Mouse (Mus musculus) limb, embryonic 15.5 days (tissue): ENCODE results near the gene Kcnk5. TPM values are rescaled to one million over a fixed set of nuclear protein-coding genes. Genes with fewer than 3 reads are reported as not detected.

Experiments used
- ATAC-seq: fragments of 200-750 bp; cut with Nextera tagmentation; 2 replicates; pipeline ENCODE4 v1.8.0; 2017; ENCODE audit warnings: low read depth, moderate TSS enrichment; ENCODE audit not compliant: insufficient number of reproducible peaks, low FRiP score, low TSS enrichment
- H3K27ac ChIP-seq: fragments of 300-500 bp; sonication (generic); 2 replicates; pipeline ENCODE4 v1.5.1; 2015; ENCODE audit warnings: moderate library complexity, mild to moderate bottlenecking, inconsistent platforms
- H3K27me3 ChIP-seq: fragments of 300-500 bp; sonication (generic); 2 replicates; pipeline ENCODE4 v1.6.1; 2015; ENCODE audit warnings: inconsistent platforms
- H3K36me3 ChIP-seq: fragments of 300-500 bp; sonication (generic); 2 replicates; pipeline ENCODE4 v1.6.1; 2015; ENCODE audit warnings: inconsistent platforms
- H3K4me1 ChIP-seq: fragments of 300-500 bp; sonication (generic); 2 replicates; pipeline ENCODE4 v1.6.1; 2015; ENCODE audit warnings: inconsistent platforms
- H3K4me2 ChIP-seq: fragments of 300-500 bp; sonication (generic); 2 replicates; pipeline ENCODE4 v1.6.1; 2015; ENCODE audit warnings: mild to moderate bottlenecking, inconsistent platforms
- H3K4me3 ChIP-seq: fragments of 300-500 bp; sonication (generic); 2 replicates; pipeline ENCODE4 v1.5.1; 2015; ENCODE audit warnings: mild to moderate bottlenecking, inconsistent platforms
- H3K9ac ChIP-seq: fragments of 300-500 bp; sonication (generic); 2 replicates; pipeline ENCODE4 v1.6.1; 2015; ENCODE audit warnings: inconsistent platforms
- H3K9me3 ChIP-seq: fragments of 300-500 bp; sonication (generic); 2 replicates; pipeline ENCODE4 v1.6.1; 2016; ENCODE audit warnings: inconsistent platforms
- WGBS: fragments of 180-500 bp; shearing (Covaris S2); methylation state at CpG from one replicate; pipeline ENCODE4 v1.1.7; 2015; 5-methylcytosine and 5-hydroxymethylcytosine counted together
- polyA plus RNA-seq: library from polyadenylated mRNA; unstranded; fragments of >200 nt; fragmentation: Nextera tagmentation; extraction: Ambion mirVana; gene quantifications from 2 replicates; pipeline ENCODE4 v1.2.1, GENCODE M21; 2015

Kcnk5 gene
- polyA plus RNA-seq, 1 experiment from 2014 or later, result 4.7 TPM

DNA sequence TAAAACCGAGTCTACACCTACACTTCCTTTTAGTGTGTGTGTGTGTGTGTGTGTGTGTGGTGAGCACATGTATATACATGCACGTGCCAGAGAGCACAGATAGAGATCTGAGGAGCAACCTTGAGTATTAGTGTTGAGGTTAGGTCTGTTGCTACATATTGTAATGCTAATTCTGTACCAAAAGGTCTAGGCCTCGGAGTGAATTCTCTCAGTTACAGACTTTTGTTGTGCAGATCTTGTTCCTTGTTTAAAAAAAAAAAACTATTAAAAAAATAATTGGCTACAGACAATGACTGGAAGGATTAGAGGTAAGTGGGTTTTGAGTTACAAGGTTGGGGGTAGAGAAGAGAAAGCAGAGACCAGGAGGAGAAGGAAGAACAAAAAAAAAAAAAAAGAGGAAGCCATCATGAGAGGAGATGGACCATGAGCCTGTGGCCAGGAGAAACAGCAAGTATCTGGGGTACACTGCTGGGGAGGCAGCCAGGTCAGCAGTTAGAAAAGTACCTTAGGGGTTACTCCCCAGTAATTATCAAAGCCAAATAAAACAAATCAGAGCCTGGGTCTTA is 35.8 kb upstream of the Kcnk5 start:
- 37% methylated on average over 3 of the region's 3 CpGs for WGBS
- Histone ChIP-seq H3K9me3 (no peaks in the 10 kb centered on the region), H3K27ac (no peak overlapping the region), H3K27me3 (no peaks in the 10 kb centered on the region), H3K4me1 (no peaks in the 10 kb centered on the region), H3K9ac (no peak overlapping the region), H3K36me3 (no peaks in the 10 kb centered on the region), H3K4me2 (no peak overlapping the region), H3K4me3 (no peak overlapping the region)
- ATAC-seq, result no peak

DNA sequence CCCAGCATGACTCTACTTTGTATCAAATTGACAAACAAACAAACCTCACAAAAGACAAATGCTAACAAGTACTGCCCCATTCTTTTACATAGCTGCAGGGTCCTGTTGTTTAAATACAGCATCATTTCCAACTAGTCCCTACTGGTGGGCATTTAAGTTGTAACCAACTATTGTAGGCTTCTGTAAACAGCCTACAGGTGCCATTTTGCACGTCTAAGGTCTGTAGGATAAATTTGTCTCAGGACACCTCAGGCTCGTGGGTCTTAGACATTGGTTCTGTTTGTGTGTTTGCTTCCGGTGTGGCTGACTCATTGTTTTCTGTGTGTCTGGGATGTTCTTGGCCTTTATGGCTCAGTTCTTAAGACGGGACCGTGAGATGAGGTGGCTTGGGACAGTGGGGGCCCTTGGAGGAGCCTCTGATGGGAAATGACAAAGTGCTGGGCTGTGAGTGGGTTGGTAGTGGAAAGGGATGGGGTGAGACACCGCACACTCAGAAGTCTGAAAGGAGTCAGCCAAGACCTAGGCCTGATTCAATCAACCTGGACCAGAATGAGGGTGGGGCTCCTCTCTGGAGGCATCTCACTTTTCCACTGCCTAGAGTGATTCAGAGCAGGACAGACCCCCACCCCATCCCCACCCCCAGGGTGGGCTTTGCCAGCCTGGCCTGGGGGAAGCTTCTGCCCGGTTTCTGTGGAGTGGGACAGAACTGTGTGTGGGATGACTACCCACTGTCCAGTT is 35.1 kb upstream of the Kcnk5 start:
- Histone ChIP-seq H3K27me3 (no peaks in the 10 kb centered on the region), H3K36me3 (no peaks in the 10 kb centered on the region), H3K9ac (no peak overlapping the region), H3K9me3 (no peaks in the 10 kb centered on the region), H3K27ac (no peak overlapping the region), H3K4me2 (no peak overlapping the region), H3K4me1 (no peaks in the 10 kb centered on the region), H3K4me3 (no peak overlapping the region)
- WGBS, result 84% methylated on average over 7 of the region's 7 CpGs
- no peak for ATAC-seq

DNA sequence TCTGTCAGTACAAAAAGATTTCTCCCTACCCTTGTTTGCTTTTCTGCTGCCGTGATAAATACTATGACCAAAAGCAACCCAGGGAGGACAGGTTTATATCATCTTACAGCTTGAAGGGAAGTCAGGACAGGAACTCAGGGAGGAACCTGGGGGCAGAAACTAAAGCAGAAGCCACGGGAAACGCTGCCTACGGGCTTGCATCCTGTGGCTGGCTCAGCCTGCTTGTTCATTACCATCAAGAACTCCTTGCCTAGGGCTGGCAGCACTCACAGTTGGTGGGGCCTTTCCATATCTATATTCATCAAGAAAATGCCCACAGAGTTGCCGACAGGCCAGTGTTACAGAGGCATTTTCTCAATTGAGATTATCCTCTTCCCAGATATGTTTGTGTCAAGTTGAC is 34.2 kb upstream of the Kcnk5 start:
- Histone ChIP-seq H3K9ac (no peak overlapping the region), H3K4me1 (no peaks in the 10 kb centered on the region), H3K4me3 (no peak overlapping the region), H3K4me2 (no peak overlapping the region), H3K36me3 (no peaks in the 10 kb centered on the region), H3K27me3 (no peaks in the 10 kb centered on the region), H3K27ac (no peak overlapping the region), H3K9me3 (no peaks in the 10 kb centered on the region)
- WGBS, result 62% methylated on average over 5 of the region's 5 CpGs
- no peak for ATAC-seq

- WGBS, result 76% methylated on average over 7 of the region's 7 CpGs
- no peak for ATAC-seq
- Histone ChIP-seq H3K9ac (no peak overlapping the region), H3K4me3 (no peak overlapping the region), H3K27me3 (no peaks in the 10 kb centered on the region), H3K27ac (no peak overlapping the region), H3K36me3 (no peaks in the 10 kb centered on the region), H3K9me3 (no peaks in the 10 kb centered on the region), H3K4me1 (no peaks in the 10 kb centered on the region), H3K4me2 (no peak overlapping the region)
Measured at GRCm38 (mm10) chr14:20214125-20214524, 32.5 kb upstream of the Kcnk5 start.

DNA sequence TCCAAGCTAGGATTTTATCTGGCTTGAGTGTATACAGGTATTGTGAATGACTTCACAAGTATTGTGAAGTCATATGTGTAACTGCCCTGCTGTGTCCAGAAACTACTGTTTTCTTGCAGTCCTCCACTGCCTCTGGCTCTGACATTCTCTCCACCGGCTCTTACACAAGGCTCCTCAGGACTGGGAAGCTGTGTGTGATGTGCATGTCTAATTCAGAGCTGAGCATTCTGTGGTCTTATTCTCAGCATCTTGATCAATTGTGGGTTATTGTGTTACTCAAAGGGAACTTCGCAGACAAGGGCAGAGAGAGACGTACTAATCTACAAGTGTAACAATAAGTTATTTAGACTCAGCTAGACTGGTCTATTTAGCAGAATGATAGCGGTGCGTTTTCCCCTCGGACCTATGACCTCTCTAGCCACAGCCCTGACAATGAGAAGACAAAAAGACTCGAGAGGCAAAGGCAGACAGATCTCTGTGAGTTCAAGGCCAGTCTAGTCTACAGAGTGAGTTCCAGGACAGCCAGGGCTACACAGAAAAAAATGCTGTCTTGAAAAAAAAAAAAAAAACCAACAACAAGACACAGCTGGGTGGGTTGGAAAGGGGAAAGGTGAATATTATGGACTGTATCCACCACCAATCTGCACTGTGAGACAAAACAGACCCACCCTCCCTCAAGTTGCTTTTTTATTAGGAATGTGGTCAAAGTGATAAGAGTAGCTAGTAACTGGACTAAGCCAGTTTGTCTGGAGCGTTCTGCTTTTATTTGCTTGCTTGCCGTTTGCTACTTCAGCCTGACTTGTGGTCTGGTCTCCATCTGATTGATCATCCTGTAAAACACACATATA is 30.4 kb upstream of the Kcnk5 start:
- Histone ChIP-seq H3K27me3 (no peaks in the 10 kb centered on the region), H3K4me3 (no peak overlapping the region), H3K9ac (no peak overlapping the region), H3K9me3 (no peaks in the 10 kb centered on the region), H3K4me2 (no peak overlapping the region), H3K4me1 (no peaks in the 10 kb centered on the region; the same call in 1 of the 2 replicates), H3K27ac (no peak overlapping the region), H3K36me3 (no peaks in the 10 kb centered on the region)
- no peak for ATAC-seq
- WGBS, result 66% methylated on average over 9 of the region's 9 CpGs

GRCm38 (mm10) chr14:20209926-20210325 is 28.3 kb upstream of the Kcnk5 start:
- no peak overlapping the region for H3K27ac ChIP-seq
- no peaks in the 10 kb centered on the region for H3K27me3 ChIP-seq
- no peaks in the 10 kb centered on the region for H3K9me3 ChIP-seq
- no peaks in the 10 kb centered on the region for H3K36me3 ChIP-seq
- H3K4me1 ChIP-seq, result no peaks in the 10 kb centered on the region; the same call in 1 of the 2 replicates
- 77% methylated on average over 7 of the region's 7 CpGs for WGBS
- no peak overlapping the region for H3K4me2 ChIP-seq
- H3K9ac ChIP-seq, result no peak overlapping the region
- no peak overlapping the region for H3K4me3 ChIP-seq
- ATAC-seq, result no peak

GRCm38 (mm10) chr14:20208435-20208834 is 26.8 kb upstream of the Kcnk5 start:
- no peaks in the 10 kb centered on the region for H3K9me3 ChIP-seq
- 11% methylated on average over 6 of the region's 6 CpGs for WGBS

GRCm38 (mm10) chr14:20205747-20206146 is 24.1 kb upstream of the Kcnk5 start:
- ATAC-seq, result no peak

More at GRCm38 (mm10) chr14:20208435-20208834, 26.8 kb upstream of the Kcnk5 start:
- no peaks in the 10 kb centered on the region for H3K27me3 ChIP-seq
- no peak overlapping the region for H3K4me3 ChIP-seq
- no peak overlapping the region for H3K27ac ChIP-seq
- no peak overlapping the region for H3K4me2 ChIP-seq
- ATAC-seq, result no peak
- H3K9ac ChIP-seq, result no peak overlapping the region
- H3K4me1 ChIP-seq, result no peaks in the 10 kb centered on the region; the same call in 1 of the 2 replicates
- H3K36me3 ChIP-seq, result no peaks in the 10 kb centered on the region

DNA sequence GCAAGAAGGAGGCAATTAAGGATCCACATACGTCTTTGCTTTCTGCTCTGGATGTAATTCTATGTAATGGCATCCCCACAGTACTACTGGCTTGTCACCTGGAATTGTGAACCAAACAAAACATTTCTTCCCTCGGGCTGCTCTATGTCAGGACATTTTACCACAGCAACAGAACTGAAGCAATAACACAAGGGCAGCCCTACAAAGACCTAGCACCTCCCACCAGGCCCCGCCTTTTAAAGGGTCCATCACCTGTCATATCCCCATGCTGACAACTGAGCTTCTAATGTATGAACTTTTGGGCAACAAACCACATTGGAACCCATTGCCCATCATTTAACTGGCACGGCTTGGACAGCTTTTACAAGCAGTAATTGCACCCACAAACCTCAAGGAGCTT is 21.7 kb upstream of the Kcnk5 start:
- no peaks in the 10 kb centered on the region for H3K4me1 ChIP-seq
- no peak overlapping the region for H3K9ac ChIP-seq
- no peaks in the 10 kb centered on the region for H3K9me3 ChIP-seq
- no peak overlapping the region for H3K4me3 ChIP-seq
- no peaks in the 10 kb centered on the region for H3K27me3 ChIP-seq
- 42% methylated on average over 4 of the region's 4 CpGs for WGBS
- ATAC-seq, result no peak
- no peak overlapping the region for H3K27ac ChIP-seq
- H3K4me2 ChIP-seq, result no peak overlapping the region
- no peaks in the 10 kb centered on the region for H3K36me3 ChIP-seq

More at GRCm38 (mm10) chr14:20205747-20206146, 24.1 kb upstream of the Kcnk5 start:
- Histone ChIP-seq H3K36me3 (no peaks in the 10 kb centered on the region), H3K27me3 (no peaks in the 10 kb centered on the region), H3K4me1 (no peaks in the 10 kb centered on the region; the same call in 1 of the 2 replicates), H3K4me3 (no peak overlapping the region), H3K9me3 (no peaks in the 10 kb centered on the region), H3K9ac (no peak overlapping the region), H3K4me2 (no peak overlapping the region), H3K27ac (no peak overlapping the region)
- WGBS, result 84% methylated on average over 4 of the region's 4 CpGs

- Histone ChIP-seq H3K4me1 (no peaks in the 10 kb centered on the region), H3K4me3 (no peak overlapping the region), H3K36me3 (no peaks in the 10 kb centered on the region), H3K9ac (no peak overlapping the region), H3K9me3 (no peaks in the 10 kb centered on the region), H3K4me2 (no peak overlapping the region), H3K27me3 (no peaks in the 10 kb centered on the region), H3K27ac (no peak overlapping the region)
- no peak for ATAC-seq
- 93% methylated on average over 5 of the region's 5 CpGs for WGBS
Measured at GRCm38 (mm10) chr14:20202655-20203181, 21.1 kb upstream of the Kcnk5 start.

DNA sequence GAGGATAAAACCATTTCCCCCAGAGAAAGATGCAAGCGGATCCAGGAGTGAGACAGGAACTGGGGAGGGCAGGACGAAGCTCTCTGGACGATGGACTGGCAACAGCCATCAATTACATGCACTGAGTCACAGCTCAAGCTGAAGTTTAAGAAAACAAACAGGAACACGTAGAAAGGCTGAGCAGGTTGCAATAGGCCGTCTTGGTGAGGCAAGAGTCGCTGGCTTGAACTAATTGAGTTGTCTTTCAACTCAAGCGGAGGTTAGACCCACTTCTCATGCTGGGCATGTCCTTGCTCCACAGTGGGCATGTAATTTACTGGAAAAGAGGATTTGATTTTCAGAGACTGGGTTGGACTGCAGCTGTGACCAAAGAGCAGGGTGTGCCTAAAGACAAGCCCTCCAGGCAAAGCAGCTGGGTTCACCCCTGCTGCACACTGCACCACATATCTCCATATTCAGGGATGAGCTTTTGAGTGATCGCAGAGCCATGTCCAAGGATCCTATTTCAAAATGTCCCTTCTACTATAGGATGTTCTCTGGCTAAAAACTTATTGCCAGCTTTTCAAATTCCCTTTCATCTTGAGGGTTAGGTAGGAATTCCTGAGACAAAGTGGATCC is 19.6 kb upstream of the Kcnk5 start:
- Histone ChIP-seq H3K9ac (no peak overlapping the region), H3K4me1 (no peaks in the 10 kb centered on the region), H3K27me3 (no peaks in the 10 kb centered on the region), H3K36me3 (no peaks in the 10 kb centered on the region), H3K27ac (no peak overlapping the region), H3K9me3 (no peaks in the 10 kb centered on the region), H3K4me2 (no peak overlapping the region), H3K4me3 (no peak overlapping the region)
- 60% methylated on average over 8 of the region's 8 CpGs for WGBS
- ATAC-seq, result no peak
